Mouse (Mus musculus) kidney, postnatal 0 days (tissue): ENCODE measurements around the gene Lrrtm3. TPM values are rescaled to one million over a fixed set of nuclear protein-coding genes. Genes with fewer than 3 reads are reported as not detected.

ENCODE experiments used
- ATAC-seq: fragments of 200-750 bp; cut with Nextera tagmentation; replicated peaks from 2 replicates; pipeline ENCODE4 v1.8.0; 2017; ENCODE audit warnings: low read depth, moderate number of reproducible peaks, moderate TSS enrichment, moderate library complexity; ENCODE audit not compliant: low FRiP score
- DNase-seq: peaks from one replicate; pipeline ENCODE4 v3.0.0-alpha.2; 2016; ENCODE audit warnings: low spot score
- H3K27ac ChIP-seq: fragments of 300-500 bp; sonication (generic); 2 replicates; pipeline ENCODE4 v1.5.1; 2014; ENCODE audit warnings: mild to moderate bottlenecking
- H3K27me3 ChIP-seq: fragments of 300-500 bp; sonication (generic); 2 replicates; pipeline ENCODE4 v1.6.1; 2014; ENCODE audit warnings: low read length, mixed read lengths; ENCODE audit not compliant: insufficient read depth
- H3K36me3 ChIP-seq: fragments of 300-500 bp; sonication (generic); 2 replicates; pipeline ENCODE4 v1.6.1; 2014; ENCODE audit warnings: low read length, mixed read lengths; ENCODE audit not compliant: insufficient read depth
- H3K4me1 ChIP-seq: fragments of 300-500 bp; sonication (generic); replicated peaks from 2 replicates; pipeline ENCODE4 v1.6.1; 2014; ENCODE audit warnings: antibody characterized with exemption, low read length, mixed read lengths; ENCODE audit not compliant: insufficient read depth
- H3K4me2 ChIP-seq: fragments of 300-500 bp; sonication (generic); 2 replicates; pipeline ENCODE4 v1.6.1; 2014; ENCODE audit warnings: mild to moderate bottlenecking, low read length, moderate library complexity, mixed read lengths
- H3K4me3 ChIP-seq: fragments of 300-500 bp; sonication (generic); replicated peaks from 2 replicates; pipeline ENCODE4 v1.5.1; 2014; ENCODE audit warnings: low read depth, low read length
- H3K9ac ChIP-seq: fragments of 300-500 bp; sonication (generic); 2 replicates; pipeline ENCODE4 v1.6.1; 2014; ENCODE audit warnings: low read depth, low read length
- H3K9me3 ChIP-seq: fragments of 300-500 bp; sonication (generic); replicated peaks from 2 replicates; pipeline ENCODE4 v1.6.1; 2016; ENCODE audit warnings: low read length, inconsistent platforms, mixed read lengths
- CTCF ChIP-seq: IDR thresholded peaks from 2 replicates; pipeline ENCODE4 v1.5.1; 2016; ENCODE audit warnings: antibody characterized with exemption, low read depth, mild to moderate bottlenecking, moderate library complexity
- WGBS: fragments of 180-500 bp; shearing (Covaris S2); extraction: QIAGEN DNeasy Blood & Tissue Kit; methylation state at CpG from one replicate; pipeline ENCODE4 v1.1.7; 2014; 5-methylcytosine and 5-hydroxymethylcytosine counted together
- polyA plus RNA-seq: library from polyadenylated mRNA; unstranded; fragments of >200 nt; fragmentation: Nextera tagmentation; extraction: Ambion mirVana; gene quantifications from 2 replicates; pipeline ENCODE4 v1.2.1, GENCODE M21; 2015

The Lrrtm3 gene
- polyA plus RNA-seq, 1 experiment from 2014 or later: 0.38 TPM

- Histone ChIP-seq H3K4me2 (peak overlapping the region; percentile 28), H3K27ac (no peak overlapping the region), H3K36me3 (no peaks in the 10 kb centered on the region), H3K9me3 (no peaks in the 10 kb centered on the region), H3K9ac (no peak overlapping the region), H3K4me1 (no peaks in the 10 kb centered on the region), H3K4me3 (no peak overlapping the region), H3K27me3 (no peaks in the 10 kb centered on the region)
- DNase-seq (peak; percentile 3), ATAC-seq (no peak)
- WGBS: 29% methylated on average over 11 of the region's 11 CpGs
- no peak for TF ChIP-seq CTCF
These were observed 112.0 kb downstream of the Lrrtm3 start for GRCm38 (mm10) chr10:63978101-63978500.

GRCm38 (mm10) chr10:63972300-63972699, 117.8 kb downstream of the Lrrtm3 start:
- TF ChIP-seq CTCF: no peak
- ATAC-seq: no peak
- no peaks in the 10 kb centered on the region for H3K9me3 ChIP-seq
- H3K4me3 ChIP-seq: no peak overlapping the region
- 94% methylated on average over 2 of the region's 2 CpGs for WGBS
- H3K4me2 ChIP-seq: no peak overlapping the region
- H3K27me3 ChIP-seq: no peaks in the 10 kb centered on the region
- no peaks in the 10 kb centered on the region for H3K4me1 ChIP-seq
- H3K36me3 ChIP-seq: no peaks in the 10 kb centered on the region
- H3K27ac ChIP-seq: no peak overlapping the region
- no peak for DNase-seq
- H3K9ac ChIP-seq: no peak overlapping the region

GRCm38 (mm10) chr10:63954308-63954930, 135.7 kb downstream of the Lrrtm3 start:
- peak; percentile 3 for DNase-seq
- Histone ChIP-seq H3K36me3 (no peaks in the 10 kb centered on the region), H3K4me1 (no peaks in the 10 kb centered on the region), H3K4me3 (no peak overlapping the region), H3K27me3 (no peaks in the 10 kb centered on the region), H3K4me2 (no peak overlapping the region), H3K9ac (no peak overlapping the region), H3K9me3 (no peaks in the 10 kb centered on the region), H3K27ac (no peak overlapping the region)
- no peak for TF ChIP-seq CTCF
- no peak for ATAC-seq
- WGBS: 27% methylated on average over 6 of the region's 7 CpGs

- no peaks in the 10 kb centered on the region for H3K9me3 ChIP-seq
- H3K4me3 ChIP-seq: no peak overlapping the region
- no peak for ATAC-seq
- no peaks in the 10 kb centered on the region for H3K36me3 ChIP-seq
- TF ChIP-seq CTCF: no peak
- 95% methylated on average over 1 of the region's 1 CpGs for WGBS
- no peak overlapping the region for H3K27ac ChIP-seq
- H3K9ac ChIP-seq: no peak overlapping the region
- H3K4me1 ChIP-seq: no peaks in the 10 kb centered on the region
- no peak overlapping the region for H3K4me2 ChIP-seq
- DNase-seq: no peak
- H3K27me3 ChIP-seq: no peaks in the 10 kb centered on the region
These were observed 138.6 kb downstream of the Lrrtm3 start for GRCm38 (mm10) chr10:63951481-63951880.

GRCm38 (mm10) chr10:63950867-63951266, 139.2 kb downstream of the Lrrtm3 start:
- Histone ChIP-seq H3K9me3 (no peaks in the 10 kb centered on the region), H3K4me2 (no peak overlapping the region), H3K4me3 (no peak overlapping the region), H3K9ac (no peak overlapping the region), H3K27ac (no peak overlapping the region), H3K27me3 (no peaks in the 10 kb centered on the region), H3K4me1 (no peaks in the 10 kb centered on the region), H3K36me3 (no peaks in the 10 kb centered on the region)
- DNase-seq: peak; percentile 35
- WGBS: 47% methylated on average over 8 of the region's 8 CpGs
- ATAC-seq: peak; percentile 59; the same call in 1 of the 2 replicates
- no peak for TF ChIP-seq CTCF

- WGBS: 89% methylated on average over 4 of the region's 4 CpGs
- no peak overlapping the region for H3K4me3 ChIP-seq
- H3K4me2 ChIP-seq: no peak overlapping the region
- H3K4me1 ChIP-seq: no peaks in the 10 kb centered on the region
- H3K9me3 ChIP-seq: no peaks in the 10 kb centered on the region
- no peaks in the 10 kb centered on the region for H3K27me3 ChIP-seq
- TF ChIP-seq CTCF: no peak
- H3K36me3 ChIP-seq: no peaks in the 10 kb centered on the region
- no peak overlapping the region for H3K9ac ChIP-seq
- DNase-seq: no peak
- H3K27ac ChIP-seq: no peak overlapping the region
- ATAC-seq: no peak
These were observed 142.8 kb downstream of the Lrrtm3 start for GRCm38 (mm10) chr10:63947266-63947665.

- H3K27me3 ChIP-seq: no peaks in the 10 kb centered on the region
- H3K4me3 ChIP-seq: no peak overlapping the region
- no peaks in the 10 kb centered on the region for H3K4me1 ChIP-seq
- H3K27ac ChIP-seq: no peak overlapping the region
- no peak for TF ChIP-seq CTCF
- ATAC-seq (no peak), DNase-seq (no peak)
- no peaks in the 10 kb centered on the region for H3K9me3 ChIP-seq
- 76% methylated on average over 3 of the region's 3 CpGs for WGBS
- no peak overlapping the region for H3K4me2 ChIP-seq
- no peak overlapping the region for H3K9ac ChIP-seq
- no peaks in the 10 kb centered on the region for H3K36me3 ChIP-seq
These were observed 144.5 kb downstream of the Lrrtm3 start for GRCm38 (mm10) chr10:63945534-63945933.
